Mouse (Mus musculus) layer of hippocampus, adult 9-10 months (tissue): ENCODE measurements around the gene Pramef17.
"Not testable (repeated sequence)": the region's sequence is repeated elsewhere in the genome, so short reads cannot be mapped to it uniquely, and the experiment has no call there.

Source experiments
- DNase-seq: peaks from one replicate; pipeline ENCODE4 v3.0.0; 2022; ENCODE audit warnings: low spot score

Pramef17 gene

GRCm38 (mm10) chr4:143994269-143994668, at the start of gene Pramef17:
Pramef17 (minus strand) TSS chr4:143994369.
- DNase-seq: not testable (repeated sequence)

GRCm38 (mm10) chr4:143988126-143988525, 6.0 kb downstream of the Pramef17 start:
- peak; percentile 46 for DNase-seq

GRCm38 (mm10) chr4:143987475-143987941, 6.7 kb downstream of the Pramef17 start:
- peak; percentile 65 for DNase-seq

GRCm38 (mm10) chr4:143985733-143986132, 8.4 kb downstream of the Pramef17 start:
- peak; percentile 24 for DNase-seq

GRCm38 (mm10) chr4:143985165-143985564, 9.0 kb downstream of the Pramef17 start:
- peak; percentile 8 for DNase-seq

GRCm38 (mm10) chr4:143983446-143983845, 10.7 kb downstream of the Pramef17 start:
- DNase-seq: not testable (repeated sequence)

- not testable (repeated sequence) for DNase-seq
Observed at GRCm38 (mm10) chr4:143966850-143967249, 27.3 kb downstream of the Pramef17 start, which contains the start of gene Gm13101. Gm13101 (minus strand) TSS chr4:143966950.

- DNase-seq: not testable (repeated sequence)
Observed at GRCm38 (mm10) chr4:143950916-143951315, 43.3 kb downstream of the Pramef17 start, which contains the start of gene Pramef25. Pramef25 (minus strand) TSS chr4:143951016.
